Mouse (Mus musculus): ENCODE results near the gene Sirt6.
A peak's percentile ranks its signal among the peaks of the same experiment; 100 is the strongest.

Sirt6 gene

GRCm38 (mm10) chr10:81626101-81626993 is 1.2 kb downstream of the Sirt6 start:
- no peak for DNase-seq (ENCODE audit: low spot score in 2 of 2)

DNA sequence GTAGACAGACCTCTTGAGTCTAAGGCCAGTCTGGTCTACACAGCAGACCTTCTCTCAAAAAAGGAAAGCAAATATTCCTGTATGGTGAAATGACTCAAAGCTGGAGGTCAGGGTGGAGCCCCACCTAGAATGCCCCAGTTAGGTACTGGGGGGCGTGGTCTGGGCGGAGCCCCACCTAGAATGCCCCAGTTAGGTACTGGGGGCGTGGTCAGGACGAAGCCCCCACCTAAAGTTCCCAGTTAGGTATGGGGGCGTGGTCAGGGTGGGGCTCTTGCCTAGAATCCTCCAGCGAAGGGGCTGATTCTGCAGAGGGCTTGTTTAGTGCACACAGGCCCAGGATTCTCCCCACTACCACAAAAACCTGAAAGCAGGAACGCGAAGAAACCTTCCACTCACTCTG is 4.2 kb downstream of the Sirt6 start:
- no peak for DNase-seq (ENCODE audit: low spot score in 2 of 2)

DNA sequence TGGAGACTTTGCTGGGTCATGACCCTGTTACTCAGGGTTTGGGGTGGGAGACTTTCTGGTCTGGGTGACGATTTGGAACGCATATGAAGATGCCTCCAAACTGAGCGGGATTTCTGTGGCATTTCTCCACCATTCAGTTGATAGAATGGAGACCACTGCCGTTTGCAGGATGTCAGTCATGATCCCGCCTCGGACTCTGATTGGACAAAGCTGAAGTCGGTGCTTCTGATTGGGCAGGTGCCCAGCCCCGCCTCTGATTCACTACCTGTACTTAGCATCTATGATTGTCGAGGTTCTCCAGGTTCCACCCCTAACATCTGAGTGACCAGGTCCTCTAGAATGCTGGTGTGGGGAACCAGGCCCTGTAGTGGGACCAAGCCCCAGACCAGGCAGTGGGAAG is 6.8 kb downstream of the Sirt6 start:
- no peak for DNase-seq (ENCODE audit: low spot score in 2 of 2)

DNA sequence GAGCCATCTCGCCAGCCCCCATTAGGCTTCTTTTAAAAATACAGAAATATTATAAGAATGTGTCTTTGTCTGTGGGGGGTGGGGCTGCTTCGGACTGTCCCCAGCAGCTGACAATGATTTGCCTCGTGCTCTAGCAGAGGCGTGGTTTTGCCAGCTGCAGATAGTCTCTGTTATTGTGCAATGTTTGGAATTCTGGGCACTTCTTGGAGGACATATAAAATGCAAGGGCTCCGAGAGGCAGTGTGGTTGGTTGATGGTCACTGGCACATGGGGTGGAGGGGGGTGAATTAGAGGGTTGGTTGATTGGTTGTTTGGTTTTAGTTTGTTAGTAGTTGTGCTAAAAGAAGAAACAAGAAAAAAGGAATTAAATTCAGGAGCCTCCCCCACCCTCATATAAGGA is 7.6 kb downstream of the Sirt6 start:
- DNase-seq (ENCODE audit: low spot score in 2 of 2): no peak

GRCm38 (mm10) chr10:81615486-81615885 is 12.1 kb downstream of the Sirt6 start:
- DNase-seq (ENCODE audit: low spot score in 2 of 2): no peak

DNA sequence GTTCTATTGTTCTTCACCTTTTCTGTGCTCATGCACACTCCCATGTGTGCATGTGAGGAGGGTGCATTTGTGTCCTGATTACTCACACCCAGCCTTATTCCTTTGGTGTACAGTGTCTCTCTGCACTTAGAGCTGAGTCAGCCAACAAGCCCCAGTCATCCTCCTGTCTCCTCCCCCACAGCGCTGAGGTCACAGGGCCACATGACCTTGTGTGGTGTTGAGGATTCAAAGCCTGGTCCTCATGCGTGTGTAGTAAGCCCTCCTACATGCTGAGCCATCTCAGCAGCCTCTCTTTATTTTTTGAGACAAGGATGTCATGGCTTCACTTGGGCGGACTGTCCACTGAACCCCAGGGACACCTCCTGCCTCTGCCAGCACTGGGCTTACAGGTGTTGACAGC is 14.8 kb downstream of the Sirt6 start:
- DNase-seq (ENCODE audit: low spot score in 2 of 2): no peak

DNA sequence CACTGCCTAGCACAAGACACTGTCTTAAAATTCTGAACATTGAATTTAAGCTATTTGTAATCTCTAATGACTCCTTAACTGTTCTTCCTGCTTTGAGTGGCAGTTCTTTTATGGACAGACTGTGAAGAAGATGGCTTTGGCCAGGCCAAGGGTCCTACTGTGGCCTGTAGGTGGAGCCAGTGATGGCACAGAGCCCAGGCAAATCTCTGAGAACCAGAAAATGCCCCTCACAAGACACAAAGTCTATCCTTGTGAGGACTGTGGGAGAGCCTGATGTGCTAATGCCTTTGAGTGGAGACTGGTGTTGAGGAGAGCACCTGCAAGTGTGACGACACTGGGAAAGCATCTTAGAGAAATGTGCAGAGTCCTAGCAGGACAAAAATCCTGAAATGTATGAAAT is 19.3 kb downstream of the Sirt6 start:
- no peak for DNase-seq (ENCODE audit: low spot score in 2 of 2)

GRCm38 (mm10) chr10:81605974-81606751 is 21.4 kb downstream of the Sirt6 start, which contains the start of gene BC025920:
TSS of gene BC025920 (plus strand) at chr10:81606270.
- DNase-seq (ENCODE audit: low spot score in 2 of 2): peak; percentile 95

DNA sequence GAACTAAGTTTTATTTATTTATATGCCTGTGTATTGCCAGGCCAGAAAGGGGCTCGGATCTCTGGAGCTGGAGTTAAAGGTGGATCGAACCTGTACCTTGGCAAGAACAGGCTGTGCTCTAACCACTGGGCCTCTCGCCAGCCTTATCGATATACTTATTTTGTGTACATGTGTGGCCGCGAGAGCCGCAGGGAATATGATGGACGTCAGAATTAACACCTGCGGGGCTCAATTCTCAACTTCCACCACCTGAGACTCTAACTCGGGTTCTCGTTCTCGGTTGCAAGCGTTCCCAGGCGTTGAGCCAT is 22.0 kb downstream of the Sirt6 start:
- DNase-seq (ENCODE audit: low spot score in 2 of 2): no peak

DNA sequence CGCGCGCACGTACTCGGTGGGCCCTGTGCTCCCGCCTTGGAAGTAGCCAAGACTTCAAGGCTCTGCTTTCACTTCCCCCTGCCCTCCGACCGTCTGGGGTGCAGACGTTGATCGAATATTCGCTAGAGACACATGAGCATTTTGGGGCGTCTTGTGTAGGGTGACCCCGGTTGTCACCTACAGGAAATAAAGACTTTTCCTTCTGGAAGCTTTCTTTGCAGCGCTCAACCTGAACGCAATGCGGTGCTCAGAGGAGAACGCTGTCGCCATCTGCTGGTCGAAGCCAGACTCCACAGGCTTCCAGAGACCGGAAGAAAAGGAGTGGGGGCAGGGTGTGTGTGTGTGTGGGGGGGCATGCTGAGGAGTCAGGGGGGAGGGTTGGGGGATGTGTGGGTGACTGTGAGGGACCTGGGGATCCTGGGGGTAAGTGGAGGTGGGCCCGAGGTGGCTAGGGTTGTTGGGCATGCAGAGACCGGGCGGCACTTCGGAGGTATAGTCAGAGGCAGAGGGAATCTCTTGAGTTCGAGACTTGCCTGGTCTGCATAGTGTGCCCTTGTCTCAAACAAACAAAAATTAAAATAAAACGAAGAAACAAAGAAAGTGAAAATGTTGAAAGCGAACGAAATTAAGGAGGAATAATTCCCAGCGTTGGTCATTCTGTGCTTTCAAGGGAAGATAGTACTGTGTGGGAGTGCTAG is 22.5 kb downstream of the Sirt6 start:
- DNase-seq (ENCODE audit: low spot score in 2 of 2): peak; percentile 76 to 86

DNA sequence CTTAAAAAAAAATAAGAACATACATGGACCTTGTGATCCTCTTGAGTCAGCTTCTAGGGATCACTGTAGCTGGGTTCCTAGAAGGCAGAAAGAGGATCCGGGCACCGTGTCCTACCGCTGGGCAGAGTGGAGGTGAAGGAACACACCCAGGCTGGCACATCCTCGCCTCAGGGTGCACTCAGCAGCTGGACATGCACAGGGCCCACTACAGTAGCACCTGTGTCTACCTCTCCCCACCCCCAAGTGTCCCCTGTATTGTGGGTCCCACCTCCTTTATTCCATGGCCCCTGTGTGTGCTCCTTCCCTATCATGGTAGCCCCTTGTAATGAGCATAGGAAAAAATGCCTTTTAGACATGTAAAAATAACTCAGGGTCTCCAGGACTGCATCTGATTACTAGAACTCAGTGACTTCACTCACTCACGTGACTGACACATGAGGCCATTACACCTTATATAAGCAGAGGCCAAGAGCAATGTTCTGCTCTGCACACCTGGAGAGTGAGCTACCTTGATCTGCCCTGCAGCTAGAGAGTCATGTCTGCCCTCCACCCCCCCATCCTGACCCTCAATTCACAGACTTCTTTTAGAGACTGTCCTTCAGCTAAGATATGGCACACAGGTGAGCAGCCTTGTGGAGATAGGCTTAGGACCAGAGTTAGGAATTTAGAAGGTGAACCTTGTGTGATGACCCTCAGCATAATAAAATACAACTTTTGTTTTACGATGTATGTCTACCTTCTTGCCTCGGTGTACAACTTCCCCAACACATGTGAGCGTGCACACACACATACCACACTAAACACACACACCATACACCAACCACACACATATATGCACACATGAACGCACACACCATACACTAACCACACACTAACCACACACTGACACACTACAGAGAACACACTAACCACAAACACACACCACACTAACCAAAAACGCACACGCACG is 23.3 kb downstream of the Sirt6 start:
- DNase-seq (ENCODE audit: low spot score in 2 of 2): no peak

- no peak for DNase-seq (ENCODE audit: low spot score in 2 of 2)
Measured at GRCm38 (mm10) chr10:81602741-81603151, 24.9 kb downstream of the Sirt6 start.

DNA sequence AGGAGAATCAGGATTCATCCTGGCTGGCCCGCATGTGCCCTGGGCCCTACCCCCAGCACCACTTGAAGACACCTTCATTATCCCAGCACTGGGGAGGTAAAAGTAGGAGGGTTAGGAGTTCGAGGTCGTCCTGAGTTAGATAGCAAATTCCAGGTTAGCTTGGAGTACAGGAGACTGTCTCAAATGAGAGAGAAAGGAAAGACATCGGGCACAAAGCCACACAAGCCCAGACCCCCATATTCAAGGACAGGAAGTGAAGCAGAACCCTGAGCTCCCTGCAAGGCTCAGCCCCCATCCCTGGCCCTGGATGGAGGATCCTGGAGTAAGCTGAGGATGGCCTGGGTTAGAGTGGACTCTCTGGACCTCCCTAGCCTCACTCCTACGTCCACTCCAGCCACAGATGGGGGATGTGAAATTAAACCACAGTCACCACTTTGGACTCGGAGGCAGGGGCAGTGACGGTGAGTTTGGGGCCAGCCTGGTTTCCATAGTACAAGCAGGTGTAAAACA is 26.1 kb downstream of the Sirt6 start:
- no peak for DNase-seq (ENCODE audit: low spot score in 2 of 2)

- peak; percentile 92 to 96 for DNase-seq (ENCODE audit: low spot score in 2 of 2)
Measured at GRCm38 (mm10) chr10:81600738-81601203, 26.8 kb downstream of the Sirt6 start, which contains the start of gene Tle6. TSS of gene Tle6 (minus strand) at chr10:81601073.

DNA sequence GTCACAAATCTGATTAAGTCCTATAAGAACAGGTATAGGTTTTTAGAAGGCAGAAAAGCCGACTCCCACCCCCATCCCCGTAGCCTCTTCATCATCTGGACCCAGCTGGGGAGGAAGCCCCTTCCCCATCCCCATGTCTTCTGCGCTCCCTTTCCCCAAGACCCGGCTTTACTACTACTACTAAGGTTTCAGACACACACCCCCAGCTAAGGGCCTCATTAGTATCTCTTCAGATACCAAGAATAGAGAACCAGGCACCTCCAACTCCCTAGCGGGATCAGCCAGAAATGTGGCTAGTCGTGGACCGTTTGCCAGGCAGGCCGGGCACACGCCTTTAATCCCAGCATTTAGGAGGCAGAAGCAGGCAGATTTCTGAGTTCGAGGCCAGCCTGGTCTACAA is 27.5 kb downstream of the Sirt6 start:
- no peak for DNase-seq (ENCODE audit: low spot score in 2 of 2)

GRCm38 (mm10) chr10:81599630-81600029 is 28.0 kb downstream of the Sirt6 start:
- DNase-seq (ENCODE audit: low spot score in 2 of 2): no peak

GRCm38 (mm10) chr10:81598871-81599270 is 28.7 kb downstream of the Sirt6 start:
- DNase-seq (ENCODE audit: low spot score in 2 of 2): no peak

- DNase-seq (ENCODE audit: low spot score in 2 of 2): no peak
Measured at GRCm38 (mm10) chr10:81598342-81598741, 29.3 kb downstream of the Sirt6 start.

- DNase-seq (ENCODE audit: low spot score in 2 of 2): peak in 1 of 2 experiments; percentile 48
Measured at GRCm38 (mm10) chr10:81597137-81597950, 30.3 kb downstream of the Sirt6 start.

- DNase-seq (ENCODE audit: low spot score in 2 of 2): no peak
Measured at GRCm38 (mm10) chr10:81596611-81597010, 31.0 kb downstream of the Sirt6 start.
